Mouse (Mus musculus) adipose tissue, adult 10 weeks (tissue): ENCODE measurements around the gene Rbm33. TPM values are rescaled to one million over a fixed set of nuclear protein-coding genes. Genes with fewer than 3 reads are reported as not detected.

Experiments
- polyA plus RNA-seq: library from polyadenylated mRNA; stranded (reverse); fragments of 350-450 nt; fragmentation: Illumina TruSeq; extraction: RNeasy Lipid Tissue Mini Kit (QIAGEN cat#74804); gene quantifications from one replicate; pipeline ENCODE4 v1.2.3, GENCODE M21; 2014; ENCODE audit warnings: low read depth, low replicate concordance

The Rbm33 gene
- 23.6 TPM for polyA plus RNA-seq

GRCm38 (mm10) chr5:28316722-28317245 lies at the start of gene Rbm33:
TSS of gene Rbm33 (plus strand) at chr5:28317121.

GRCm38 (mm10) chr5:28466760-28467306 lies 149.9 kb downstream of the Rbm33 start, which contains the start of gene Shh:
TSS of gene Shh (minus strand) at chr5:28467256.

Other genes with a start within 250 kb of the Rbm33 start
- 89.4 TPM for gene Insig1, start 245.8 kb upstream of the Rbm33 start, polyA plus RNA-seq
- not detected for gene En2, start 151.4 kb upstream of the Rbm33 start, polyA plus RNA-seq
- gene Cnpy1, start 71.3 kb upstream of the Rbm33 start, polyA plus RNA-seq: 0.45 TPM
- 8.1 TPM for gene Shh, start 150.1 kb downstream of the Rbm33 start, polyA plus RNA-seq